Mouse (Mus musculus): ENCODE results near the gene Srp54c.

GRCm38 (mm10) chr12:55308731-55309130 is 78.8 kb downstream of the Srp54c start:
- TF ChIP-seq POLR2A (IDR thresholded peaks at IDR 0.05; ENCODE audit: control insufficient read depth, extremely low read depth, insufficient read depth, low read length, poor library complexity) (no peak), CTCF (IDR thresholded peaks at IDR 0.05; ENCODE audit: borderline replicate concordance, control insufficient read depth, extremely low read depth, insufficient read depth, low read length, poor library complexity) (no peak)

All from thymus, adult 2 months (tissue).